14 mouse cellular contexts compared by ENCODE assay signal in genomic region chr7:101286891-101287290, GRCm38 (mm10).
"Had no signal": no experiment of that assay in that cellular context is flagged by ENCODE, and none has a peak within 500 bp of the region (broad histone marks: within the 10 kb centered on the region; RNA-seq: fewer than 3 reads in every experiment).

No protein-coding gene starts in this region.

- H3K27me3 ChIP-seq: liver, embryonic 12.5 days; neural tube, embryonic 12.5 days; stomach, embryonic 15.5 days had no signal

- ATAC-seq: liver, embryonic 12.5 days had no signal

- H3K9ac ChIP-seq: liver, embryonic 12.5 days; lung, embryonic 14.5 days; neural tube, embryonic 12.5 days; stomach, embryonic 15.5 days had no signal

- H3K4me2 ChIP-seq: liver, embryonic 12.5 days; lung, embryonic 14.5 days; neural tube, embryonic 12.5 days; stomach, embryonic 15.5 days had no signal

- H3K27ac ChIP-seq: liver, embryonic 12.5 days; midbrain, embryonic 10.5 days; neural tube, embryonic 12.5 days; stomach, embryonic 15.5 days had no signal

- H3K9me3 ChIP-seq: liver, embryonic 12.5 days; midbrain, embryonic 10.5 days; neural tube, embryonic 12.5 days; stomach, embryonic 15.5 days had no signal

- H3K4me1 ChIP-seq: liver, embryonic 12.5 days; midbrain, embryonic 10.5 days; neural tube, embryonic 12.5 days; stomach, embryonic 15.5 days had no signal

- DNase-seq: kidney, adult 2 months; kidney, postnatal 36 days; lung, embryonic 14.5 days; lung, postnatal 10 days; lung, postnatal 4 days; midbrain, embryonic 14.5 days; right cerebral cortex, postnatal 14 days; thymus, adult 2 months; thymus, postnatal 25 days had no signal

- H3K4me3 ChIP-seq: liver, embryonic 12.5 days; midbrain, embryonic 10.5 days; myocyte; neural tube, embryonic 12.5 days; stomach, embryonic 15.5 days had no signal
